Mouse (Mus musculus): ENCODE data around the gene Retsat. TPM values are rescaled to one million over a fixed set of nuclear protein-coding genes. Genes with fewer than 3 reads are reported as not detected.

Retsat gene
- polyA plus RNA-seq, 1 experiment, result 20.8 TPM

- Histone ChIP-seq H3K79me3 (ENCODE audit: low read depth) (no peaks in the 10 kb centered on the region), H3K27me3 (ENCODE audit: control insufficient read depth, insufficient read depth, insufficient read length) (no peaks in the 10 kb centered on the region), H3K79me2 (ENCODE audit: control insufficient read depth, insufficient read depth) (no peaks in the 10 kb centered on the region), H3K36me3 (ENCODE audit: control insufficient read depth, insufficient read depth) (no peaks in the 10 kb centered on the region), H3ac (ENCODE audit: control insufficient read depth, insufficient read length, low read depth) (no peak overlapping the region), H3K4me3 (ENCODE audit: insufficient read depth, poor library complexity, severe bottlenecking) (no peak overlapping the region)
- TF ChIP-seq USF1 (IDR thresholded peaks at IDR 0.05; ENCODE audit: low read depth), result no peak
- TF ChIP-seq FOSL1 (IDR thresholded peaks at IDR 0.05; ENCODE audit: insufficient read depth, low read length, poor library complexity, severe bottlenecking), result no peak
- no peak for TF ChIP-seq CEBPB (IDR thresholded peaks at IDR 0.05; ENCODE audit: low read depth)
- no peak for TF ChIP-seq MAX (IDR thresholded peaks at IDR 0.05)
- TF ChIP-seq MYOG (IDR thresholded peaks at IDR 0.05; ENCODE audit: control insufficient read depth, extremely low read depth, insufficient read length), result no peak
Measured at GRCm38 (mm10) chr6:72581625-72582382, 16.5 kb upstream of the Retsat start.

- no peaks in the 10 kb centered on the region for H3K27me3 ChIP-seq (ENCODE audit: control insufficient read depth, insufficient read depth, insufficient read length)
- no peaks in the 10 kb centered on the region for H3K79me3 ChIP-seq (ENCODE audit: low read depth)
- no peak for TF ChIP-seq CEBPB (IDR thresholded peaks at IDR 0.05; ENCODE audit: low read depth)
- TF ChIP-seq MAX (IDR thresholded peaks at IDR 0.05), result no peak
Measured at GRCm38 (mm10) chr6:72583211-72583839, 14.9 kb upstream of the Retsat start.

GRCm38 (mm10) chr6:72584154-72584553 lies 14.1 kb upstream of the Retsat start:
- no peak overlapping the region for H3ac ChIP-seq (ENCODE audit: control insufficient read depth, insufficient read length, low read depth)
- no peaks in the 10 kb centered on the region for H3K27me3 ChIP-seq (ENCODE audit: control insufficient read depth, insufficient read depth, insufficient read length)
- H3K4me3 ChIP-seq (ENCODE audit: insufficient read depth, poor library complexity, severe bottlenecking), result no peak overlapping the region
- no peaks in the 10 kb centered on the region for H3K36me3 ChIP-seq (ENCODE audit: control insufficient read depth, insufficient read depth)
- no peaks in the 10 kb centered on the region for H3K79me3 ChIP-seq (ENCODE audit: low read depth)
- H3K79me2 ChIP-seq (ENCODE audit: control insufficient read depth, insufficient read depth), result no peaks in the 10 kb centered on the region
- no peak for TF ChIP-seq MYOG (IDR thresholded peaks at IDR 0.05; ENCODE audit: control insufficient read depth, extremely low read depth, insufficient read length)
- no peak for TF ChIP-seq MAX (IDR thresholded peaks at IDR 0.05)
- no peak for TF ChIP-seq CEBPB (IDR thresholded peaks at IDR 0.05; ENCODE audit: low read depth)
- no peak for TF ChIP-seq MYOD1 (IDR thresholded peaks at IDR 0.05; ENCODE audit: control insufficient read depth, insufficient read length, low read depth)
- TF ChIP-seq USF1 (IDR thresholded peaks at IDR 0.05; ENCODE audit: low read depth), result no peak
- no peak for TF ChIP-seq FOSL1 (IDR thresholded peaks at IDR 0.05; ENCODE audit: insufficient read depth, low read length, poor library complexity, severe bottlenecking)
- TF ChIP-seq CTCF (IDR thresholded peaks at IDR 0.05; ENCODE audit: control insufficient read depth, insufficient read depth, insufficient read length), result no peak

More at GRCm38 (mm10) chr6:72583211-72583839, 14.9 kb upstream of the Retsat start:
- no peak overlapping the region for H3ac ChIP-seq (ENCODE audit: control insufficient read depth, insufficient read length, low read depth)
- H3K36me3 ChIP-seq (ENCODE audit: control insufficient read depth, insufficient read depth), result no peaks in the 10 kb centered on the region
- no peak overlapping the region for H3K4me3 ChIP-seq (ENCODE audit: insufficient read depth, poor library complexity, severe bottlenecking)
- H3K79me2 ChIP-seq (ENCODE audit: control insufficient read depth, insufficient read depth), result no peaks in the 10 kb centered on the region

GRCm38 (mm10) chr6:72586701-72587100 lies 11.6 kb upstream of the Retsat start:
- H3K36me3 ChIP-seq (ENCODE audit: control insufficient read depth, insufficient read depth), result no peaks in the 10 kb centered on the region
- no peaks in the 10 kb centered on the region for H3K27me3 ChIP-seq (ENCODE audit: control insufficient read depth, insufficient read depth, insufficient read length)
- TF ChIP-seq CTCF (IDR thresholded peaks at IDR 0.05; ENCODE audit: control insufficient read depth, insufficient read depth, insufficient read length) (no peak), FOSL1 (IDR thresholded peaks at IDR 0.05; ENCODE audit: insufficient read depth, low read length, poor library complexity, severe bottlenecking) (no peak), MYOD1 (IDR thresholded peaks at IDR 0.05; ENCODE audit: control insufficient read depth, insufficient read length, low read depth) (no peak), MYOG (IDR thresholded peaks at IDR 0.05; ENCODE audit: control insufficient read depth, extremely low read depth, insufficient read length) (no peak), MAX (IDR thresholded peaks at IDR 0.05) (no peak), USF1 (IDR thresholded peaks at IDR 0.05; ENCODE audit: low read depth) (no peak)
- H3ac ChIP-seq (ENCODE audit: control insufficient read depth, insufficient read length, low read depth), result no peak overlapping the region
- H3K79me2 ChIP-seq (ENCODE audit: control insufficient read depth, insufficient read depth), result no peaks in the 10 kb centered on the region
- no peaks in the 10 kb centered on the region for H3K79me3 ChIP-seq (ENCODE audit: low read depth)
- no peak overlapping the region for H3K4me3 ChIP-seq (ENCODE audit: insufficient read depth, poor library complexity, severe bottlenecking)

GRCm38 (mm10) chr6:72588307-72588706 lies 10.0 kb upstream of the Retsat start:
- Histone ChIP-seq H3K4me3 (ENCODE audit: insufficient read depth, poor library complexity, severe bottlenecking) (no peak overlapping the region), H3K27me3 (ENCODE audit: control insufficient read depth, insufficient read depth, insufficient read length) (no peaks in the 10 kb centered on the region), H3ac (ENCODE audit: control insufficient read depth, insufficient read length, low read depth) (no peak overlapping the region), H3K79me2 (ENCODE audit: control insufficient read depth, insufficient read depth) (no peaks in the 10 kb centered on the region), H3K79me3 (ENCODE audit: low read depth) (no peaks in the 10 kb centered on the region), H3K36me3 (ENCODE audit: control insufficient read depth, insufficient read depth) (no peaks in the 10 kb centered on the region)
- no peak for TF ChIP-seq CEBPB (IDR thresholded peaks at IDR 0.05; ENCODE audit: low read depth)

GRCm38 (mm10) chr6:72590111-72590510 lies 8.2 kb upstream of the Retsat start:
- Histone ChIP-seq H3K79me2 (ENCODE audit: control insufficient read depth, insufficient read depth) (no peaks in the 10 kb centered on the region), H3K79me3 (ENCODE audit: low read depth) (no peaks in the 10 kb centered on the region), H3K27me3 (ENCODE audit: control insufficient read depth, insufficient read depth, insufficient read length) (no peaks in the 10 kb centered on the region), H3ac (ENCODE audit: control insufficient read depth, insufficient read length, low read depth) (no peak overlapping the region), H3K4me3 (ENCODE audit: insufficient read depth, poor library complexity, severe bottlenecking) (no peak overlapping the region), H3K36me3 (ENCODE audit: control insufficient read depth, insufficient read depth) (no peaks in the 10 kb centered on the region)
- TF ChIP-seq MYOG (IDR thresholded peaks at IDR 0.05; ENCODE audit: control insufficient read depth, extremely low read depth, insufficient read length) (no peak), FOSL1 (IDR thresholded peaks at IDR 0.05; ENCODE audit: insufficient read depth, low read length, poor library complexity, severe bottlenecking) (no peak), CTCF (IDR thresholded peaks at IDR 0.05; ENCODE audit: control insufficient read depth, insufficient read depth, insufficient read length) (no peak), MYOD1 (IDR thresholded peaks at IDR 0.05; ENCODE audit: control insufficient read depth, insufficient read length, low read depth) (no peak), MAX (IDR thresholded peaks at IDR 0.05) (no peak), CEBPB (IDR thresholded peaks at IDR 0.05; ENCODE audit: low read depth) (no peak), USF1 (IDR thresholded peaks at IDR 0.05; ENCODE audit: low read depth) (no peak)
